Mouse (Mus musculus) heart, embryonic 14.5 days (tissue): ENCODE measurements around the gene Cstf1. TPM values are rescaled to one million over a fixed set of nuclear protein-coding genes. Genes with fewer than 3 reads are reported as not detected.

ENCODE experiments used
- ATAC-seq: fragments of 200-750 bp; cut with Nextera tagmentation; 2 replicates; pipeline ENCODE4 v1.8.0; 2017; ENCODE audit warnings: low read depth, moderate TSS enrichment; ENCODE audit not compliant: insufficient number of reproducible peaks, insufficient read depth, low FRiP score
- H3K27ac ChIP-seq, 2 experiments: fragments of 200-500 bp in 1 of 2; fragments of 300-500 bp in 1 of 2; sonication (generic) in 1 of 2; replicated peaks in 1 of 2; 2 replicates each; pipeline ENCODE4 v1.5.1; 2012 to 2014; ENCODE audit warnings: low read depth in 2 of 2, low read length in 2 of 2, control low read depth in 1 of 2, mild to moderate bottlenecking in 1 of 2, mixed read lengths in 1 of 2; ENCODE audit not compliant: control insufficient read depth in 1 of 2, insufficient read depth in 1 of 2
- H3K27me3 ChIP-seq: fragments of 300-500 bp; sonication (generic); 2 replicates; pipeline ENCODE4 v1.6.1; 2014; ENCODE audit warnings: mild to moderate bottlenecking, low read length, control low read depth; ENCODE audit not compliant: control insufficient read depth, insufficient read depth
- H3K36me3 ChIP-seq: fragments of 300-500 bp; sonication (generic); 2 replicates; pipeline ENCODE4 v1.6.1; 2014; ENCODE audit warnings: mild to moderate bottlenecking, control low read depth, low read length, mixed read lengths; ENCODE audit not compliant: control insufficient read depth, insufficient read depth
- H3K4me1 ChIP-seq, 2 experiments: fragments of 200-500 bp in 1 of 2; fragments of 300-500 bp in 1 of 2; sonication (generic) in 1 of 2; 2 replicates each; pipeline ENCODE4 v1.6.1; 2012 to 2014; ENCODE audit warnings: low read length in 2 of 2, control low read depth in 1 of 2, mixed read lengths in 1 of 2; ENCODE audit not compliant: control insufficient read depth in 2 of 2, insufficient read depth in 2 of 2
- H3K4me2 ChIP-seq: fragments of 300-500 bp; sonication (generic); 2 replicates; pipeline ENCODE4 v1.6.1; 2014; ENCODE audit warnings: mild to moderate bottlenecking, low read length
- H3K4me3 ChIP-seq, 2 experiments: fragments of 200-500 bp in 1 of 2; fragments of 300-500 bp in 1 of 2; sonication (generic) in 1 of 2; 2 replicates each; pipeline ENCODE4 v1.5.1; 2012 to 2014; ENCODE audit warnings: low read length in 2 of 2, mild to moderate bottlenecking in 2 of 2, control low read depth in 1 of 2, low read depth in 1 of 2, moderate library complexity in 1 of 2; ENCODE audit not compliant: control insufficient read depth in 1 of 2, insufficient read depth in 1 of 2
- H3K9ac ChIP-seq: fragments of 300-500 bp; sonication (generic); 2 replicates; pipeline ENCODE4 v1.6.1; 2014; ENCODE audit warnings: mild to moderate bottlenecking, low read length
- H3K9me3 ChIP-seq: fragments of 300-500 bp; sonication (generic); 2 replicates; pipeline ENCODE4 v1.6.1; 2016; ENCODE audit warnings: low read length, control low read depth; ENCODE audit not compliant: control insufficient read depth
- WGBS: fragments of 180-500 bp; shearing (Covaris S2); extraction: QIAGEN DNeasy Blood & Tissue Kit; methylation state at CpG from one replicate; pipeline ENCODE4 v1.1.7; 2014; 5-methylcytosine and 5-hydroxymethylcytosine counted together
- polyA plus RNA-seq: library from polyadenylated mRNA; unstranded; fragments of >200 nt; fragmentation: Nextera tagmentation; extraction: Ambion mirVana; gene quantifications from 2 replicates; pipeline ENCODE4 v1.2.1, GENCODE M21; 2014

The Cstf1 gene
- polyA plus RNA-seq, 1 experiment from 2014 or later: 30.3 TPM

- Histone ChIP-seq H3K4me3 (no peak overlapping the region), H3K9me3 (no peaks in the 10 kb centered on the region), H3K4me1 (peaks cover 12 to 13% of the 10 kb centered on the region in 2 experiments), H3K27ac (no peak overlapping the region), H3K27me3 (no peaks in the 10 kb centered on the region), H3K36me3 (no peaks in the 10 kb centered on the region), H3K4me2 (no peak overlapping the region), H3K9ac (no peak overlapping the region)
- 89% methylated on average over 5 of the region's 5 CpGs for WGBS
- no peak for ATAC-seq
Measured at GRCm38 (mm10) chr2:172416876-172417275, 46.4 kb downstream of the Cstf1 start.

DNA sequence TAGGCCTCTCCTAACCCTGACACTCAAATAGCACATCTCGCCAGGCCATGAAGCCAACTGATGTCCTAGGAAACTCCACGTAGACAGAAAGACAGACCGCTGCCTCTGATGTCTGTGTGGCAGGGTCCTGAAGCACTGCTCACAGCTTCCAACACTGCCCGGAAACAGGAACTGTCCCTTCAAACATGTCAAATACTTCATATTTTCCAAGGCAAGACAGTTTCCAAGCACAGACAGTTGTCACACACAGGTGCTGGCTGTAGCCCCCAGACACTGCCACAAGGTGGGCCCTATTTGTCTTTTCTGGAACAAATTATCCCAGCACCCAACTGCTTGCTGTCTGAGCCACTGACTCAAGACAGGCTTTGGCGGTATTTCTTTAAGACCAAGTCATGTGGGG, 47.7 kb downstream of the Cstf1 start:
- Histone ChIP-seq H3K27me3 (no peaks in the 10 kb centered on the region), H3K9ac (no peak overlapping the region), H3K4me3 (no peak overlapping the region), H3K4me2 (no peak overlapping the region), H3K36me3 (no peaks in the 10 kb centered on the region), H3K27ac (no peak overlapping the region), H3K4me1 (peaks cover 3 to 5% of the 10 kb centered on the region in 2 experiments), H3K9me3 (no peaks in the 10 kb centered on the region)
- no peak for ATAC-seq
- WGBS: 82% methylated on average over 5 of the region's 5 CpGs

- ATAC-seq: peak; percentile 90
- Histone ChIP-seq H3K9ac (no peak overlapping the region), H3K4me2 (no peak overlapping the region), H3K4me3 (no peak overlapping the region), H3K4me1 (peaks cover 8 to 15% of the 10 kb centered on the region in 2 experiments), H3K27ac (peak overlapping the region; percentile 6 to 81; a peak in 2 of 4 replicates), H3K36me3 (no peaks in the 10 kb centered on the region), H3K9me3 (no peaks in the 10 kb centered on the region), H3K27me3 (no peaks in the 10 kb centered on the region)
- WGBS: 7% methylated on average over 1 of the region's 1 CpGs
Measured at GRCm38 (mm10) chr2:172430609-172431008, 60.1 kb downstream of the Cstf1 start.

Other genes with a start within 250 kb of the Cstf1 start
- not detected in 2 replicates for gene Mc3r, start 122.2 kb upstream of the Cstf1 start, polyA plus RNA-seq
- 10.4 and 13.1 TPM in 2 replicates for gene Fam210b, start 25.1 kb upstream of the Cstf1 start, polyA plus RNA-seq
- gene Aurka, start 146 bp upstream of the Cstf1 start, polyA plus RNA-seq: 79.0 and 88.9 TPM in 2 replicates
- 0.27 and 0.30 TPM in 2 replicates for gene Cass4, start 23.1 kb downstream of the Cstf1 start, polyA plus RNA-seq
- 48.3 and 49.5 TPM in 2 replicates for gene Rtf2, start 69.9 kb downstream of the Cstf1 start, polyA plus RNA-seq
- 0.61 and 0.71 TPM in 2 replicates for gene Gcnt7, start 87.9 kb downstream of the Cstf1 start, polyA plus RNA-seq
- 0.31 TPM in 1 of 2 replicates, not detected in the other for gene Fam209, start 101.8 kb downstream of the Cstf1 start, polyA plus RNA-seq
- not detected in 2 replicates for gene Tfap2c, start 178.9 kb downstream of the Cstf1 start, polyA plus RNA-seq